Mouse (Mus musculus) heart, embryonic 13.5 days (tissue): Measurements from ENCODE around the gene Sstr1. TPM values are rescaled to one million over a fixed set of nuclear protein-coding genes. Genes with fewer than 3 reads are reported as not detected.

Experiments used
- ATAC-seq: fragments of 200-750 bp; cut with Nextera tagmentation; 2 replicates; pipeline ENCODE4 v1.8.0; 2017; ENCODE audit warnings: moderate TSS enrichment; ENCODE audit not compliant: insufficient number of reproducible peaks, low FRiP score, low TSS enrichment; ENCODE audit errors: extremely low read depth
- H3K27ac ChIP-seq: fragments of 300-500 bp; sonication (generic); replicated peaks from 2 replicates; pipeline ENCODE4 v1.5.1; 2015; ENCODE audit warnings: moderate library complexity, mild to moderate bottlenecking, inconsistent platforms
- H3K27me3 ChIP-seq: fragments of 300-500 bp; sonication (generic); replicated peaks from 2 replicates; pipeline ENCODE4 v1.6.1; 2015; ENCODE audit warnings: mild to moderate bottlenecking, inconsistent platforms
- H3K36me3 ChIP-seq: fragments of 300-500 bp; sonication (generic); 2 replicates; pipeline ENCODE4 v1.6.1; 2015; ENCODE audit warnings: mild to moderate bottlenecking, inconsistent platforms
- H3K4me1 ChIP-seq: fragments of 300-500 bp; sonication (generic); 2 replicates; pipeline ENCODE4 v1.6.1; 2015; ENCODE audit warnings: inconsistent platforms
- H3K4me2 ChIP-seq: fragments of 300-500 bp; sonication (generic); 2 replicates; pipeline ENCODE4 v1.6.1; 2015; ENCODE audit warnings: inconsistent platforms, mild to moderate bottlenecking, moderate library complexity
- H3K4me3 ChIP-seq: fragments of 300-500 bp; sonication (generic); 2 replicates; pipeline ENCODE4 v1.5.1; 2015; ENCODE audit warnings: moderate library complexity, mild to moderate bottlenecking, inconsistent platforms
- H3K9ac ChIP-seq: fragments of 300-500 bp; sonication (generic); 2 replicates; pipeline ENCODE4 v1.6.1; 2015; ENCODE audit warnings: inconsistent platforms, mild to moderate bottlenecking, moderate library complexity
- H3K9me3 ChIP-seq: fragments of 300-500 bp; sonication (generic); 2 replicates; pipeline ENCODE4 v1.6.1; 2016; ENCODE audit warnings: inconsistent platforms
- WGBS: fragments of 180-500 bp; shearing (Covaris S2); methylation state at CpG from one replicate; pipeline ENCODE4 v1.1.7; 2015; ENCODE audit warnings: mixed read lengths; 5-methylcytosine and 5-hydroxymethylcytosine counted together
- polyA plus RNA-seq: library from polyadenylated mRNA; unstranded; fragments of >200 nt; fragmentation: Nextera tagmentation; extraction: Ambion mirVana; gene quantifications from 2 replicates; pipeline ENCODE4 v1.2.1, GENCODE M21; 2015

The Sstr1 gene
- polyA plus RNA-seq, 1 experiment from 2014 or later, result not detected

DNA sequence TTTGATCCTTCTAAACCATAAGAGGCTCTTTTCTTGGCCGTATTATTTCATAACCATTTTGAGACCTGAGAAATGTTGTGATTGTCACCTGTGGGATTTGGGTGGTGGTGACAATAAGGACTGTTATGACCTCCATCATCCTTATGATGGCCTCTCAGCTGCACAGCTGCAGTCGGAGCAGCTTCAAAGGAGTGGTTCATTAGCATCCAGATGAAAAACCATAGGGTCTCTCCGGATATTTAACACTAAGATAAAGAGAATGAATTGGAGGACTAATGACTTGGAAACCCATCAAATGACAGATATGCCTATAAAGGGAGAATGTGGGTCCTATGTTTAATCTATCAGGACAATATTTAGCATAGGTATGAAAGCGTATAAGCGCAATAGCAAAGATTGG lies 14.1 kb downstream of the Sstr1 start:
- Histone ChIP-seq H3K27me3 (no peaks in the 10 kb centered on the region), H3K9me3 (no peaks in the 10 kb centered on the region), H3K9ac (no peak overlapping the region), H3K4me2 (no peak overlapping the region), H3K27ac (no peak overlapping the region), H3K4me3 (no peak overlapping the region), H3K36me3 (no peaks in the 10 kb centered on the region), H3K4me1 (no peaks in the 10 kb centered on the region)
- no peak for ATAC-seq
- 78% methylated on average over 5 of the region's 5 CpGs for WGBS

DNA sequence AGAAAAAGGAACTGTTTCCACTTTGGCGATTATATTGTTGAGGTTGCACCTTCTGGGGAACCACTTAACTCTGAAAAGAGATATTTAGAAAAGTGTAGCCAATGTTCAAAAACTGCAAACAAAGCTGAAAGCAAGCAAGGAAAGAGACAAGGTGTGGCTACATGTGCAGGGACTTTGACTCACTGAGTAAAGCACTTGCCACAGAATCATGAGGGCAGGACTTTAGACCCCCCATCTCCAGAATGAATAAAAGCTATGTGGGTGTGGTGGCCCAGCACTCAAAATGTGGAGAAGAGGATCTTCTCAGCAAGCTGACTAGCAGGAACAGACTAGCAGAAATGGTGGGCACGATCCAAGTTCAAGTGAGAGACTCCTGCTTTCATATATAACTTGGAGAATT lies 20.9 kb downstream of the Sstr1 start:
- Histone ChIP-seq H3K27me3 (no peaks in the 10 kb centered on the region), H3K9me3 (no peaks in the 10 kb centered on the region), H3K4me3 (no peak overlapping the region), H3K4me1 (no peaks in the 10 kb centered on the region), H3K9ac (no peak overlapping the region), H3K4me2 (no peak overlapping the region), H3K36me3 (no peaks in the 10 kb centered on the region), H3K27ac (no peak overlapping the region)
- ATAC-seq, result no peak
- WGBS, result 81% methylated on average over 2 of the region's 2 CpGs

GRCm38 (mm10) chr12:58251901-58252300 lies 40.3 kb downstream of the Sstr1 start:
- no peak for ATAC-seq
- 72% methylated on average over 1 of the region's 1 CpGs for WGBS

More at GRCm38 (mm10) chr12:58251901-58252300, 40.3 kb downstream of the Sstr1 start:
- Histone ChIP-seq H3K4me2 (no peak overlapping the region), H3K27me3 (no peaks in the 10 kb centered on the region), H3K9me3 (no peaks in the 10 kb centered on the region), H3K4me3 (no peak overlapping the region), H3K9ac (no peak overlapping the region), H3K36me3 (no peaks in the 10 kb centered on the region), H3K27ac (no peak overlapping the region), H3K4me1 (no peaks in the 10 kb centered on the region)

Other genes starting within 250 kb of the Sstr1 start
- 14.5 and 16.0 TPM in 2 replicates for gene Clec14a, start 57.5 kb downstream of the Sstr1 start, polyA plus RNA-seq